Mouse (Mus musculus): ENCODE measurements around the gene Schip1.

The Schip1 gene

DNA sequence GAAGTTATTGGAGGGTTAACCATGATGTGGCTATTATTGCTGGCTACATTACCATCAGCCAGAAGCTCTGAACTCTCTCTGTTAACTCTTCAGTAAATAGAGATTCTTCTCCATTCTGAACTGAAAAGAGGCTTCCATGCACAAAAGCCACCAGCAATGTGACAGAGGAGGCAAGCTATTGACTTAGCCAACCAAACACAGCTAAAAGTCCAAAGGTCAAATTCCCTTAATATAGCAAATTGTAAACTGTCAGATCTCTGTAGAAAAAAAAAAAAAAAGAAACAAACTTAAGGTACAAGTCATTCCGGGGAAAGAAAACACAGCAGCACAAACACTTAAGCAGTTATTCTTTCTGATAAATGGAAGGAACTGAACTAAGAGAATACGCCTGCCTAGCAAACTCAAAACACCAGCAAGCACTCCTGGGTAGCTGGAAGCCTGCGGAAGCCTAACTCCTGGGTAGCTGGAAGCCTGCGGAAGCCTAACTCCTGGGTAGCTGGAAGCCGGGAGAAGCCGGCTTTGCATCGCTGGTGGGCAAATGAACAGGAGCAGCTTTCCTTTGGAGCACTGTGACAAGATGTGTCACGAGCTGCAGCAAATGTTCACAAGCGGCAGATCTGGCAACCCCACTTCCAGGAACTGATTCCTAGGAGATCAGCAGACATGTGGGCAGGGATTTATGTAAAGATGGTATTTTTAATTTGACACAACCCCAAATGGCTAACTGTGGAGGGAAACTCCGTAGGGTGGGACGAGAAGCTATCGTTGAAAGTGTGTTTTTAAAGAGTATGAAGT, 528.7 kb downstream of the Schip1 start:
- DNase-seq = no peak

DNA sequence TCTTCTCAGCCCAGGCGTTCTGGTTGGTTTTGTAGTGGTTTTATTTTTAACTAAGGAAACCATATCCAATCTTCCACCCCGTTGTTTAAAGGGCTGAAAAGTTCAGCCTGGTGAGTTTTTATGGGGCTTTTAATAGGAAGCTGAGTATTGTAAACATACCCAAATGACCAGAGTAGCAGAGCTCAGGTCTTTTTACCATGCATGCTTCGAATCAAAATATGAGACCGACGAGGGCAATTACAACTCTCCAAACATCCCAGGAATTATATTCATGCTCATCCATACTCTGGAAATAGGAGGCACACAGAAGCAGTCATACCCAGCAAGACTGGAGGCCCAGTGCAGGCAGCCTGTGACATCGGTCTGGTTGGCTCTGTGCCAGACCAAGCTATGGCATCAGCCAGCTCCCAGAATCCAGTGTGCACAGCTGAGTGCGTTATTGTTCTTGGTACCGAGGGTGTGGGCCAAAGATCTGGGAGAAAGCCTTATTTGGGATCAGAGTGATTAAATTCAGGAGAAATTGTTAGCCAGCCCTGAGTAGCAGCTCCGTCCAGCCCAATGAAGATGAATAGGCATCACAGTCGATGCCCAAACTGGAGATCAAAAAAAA, 530.8 kb downstream of the Schip1 start:
- no peak for DNase-seq

GRCm38 (mm10) chr3:68596938-68597337, 532.3 kb downstream of the Schip1 start:
- DNase-seq = no peak

GRCm38 (mm10) chr3:68602891-68603290, 538.3 kb downstream of the Schip1 start:
- DNase-seq = no peak

- DNase-seq = no peak
Measured at GRCm38 (mm10) chr3:68604467-68604866, 539.9 kb downstream of the Schip1 start.

DNA sequence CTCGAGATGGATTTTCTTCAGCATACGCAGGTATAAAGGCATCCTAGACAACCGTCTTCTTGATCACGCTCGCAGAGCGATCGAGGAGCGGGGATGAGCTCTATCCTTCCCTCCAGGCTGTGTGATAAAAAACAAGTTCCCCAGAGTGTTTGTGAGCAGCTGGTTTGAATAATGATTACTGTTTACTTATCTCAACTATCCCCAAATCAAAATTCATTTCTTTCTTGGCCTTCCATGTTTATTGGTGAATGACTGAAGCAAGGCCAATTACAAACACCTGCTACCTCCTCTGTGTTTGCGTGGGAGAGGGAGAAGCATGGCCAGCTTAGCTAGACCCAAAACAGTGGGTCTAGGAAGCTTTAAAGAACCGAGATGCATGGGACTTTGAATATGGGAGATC, 540.4 kb downstream of the Schip1 start:
- DNase-seq = no peak

- DNase-seq = no peak
Measured at GRCm38 (mm10) chr3:68605942-68606603, 541.5 kb downstream of the Schip1 start.

GRCm38 (mm10) chr3:68606730-68607129, 542.1 kb downstream of the Schip1 start:
- no peak for DNase-seq

DNA sequence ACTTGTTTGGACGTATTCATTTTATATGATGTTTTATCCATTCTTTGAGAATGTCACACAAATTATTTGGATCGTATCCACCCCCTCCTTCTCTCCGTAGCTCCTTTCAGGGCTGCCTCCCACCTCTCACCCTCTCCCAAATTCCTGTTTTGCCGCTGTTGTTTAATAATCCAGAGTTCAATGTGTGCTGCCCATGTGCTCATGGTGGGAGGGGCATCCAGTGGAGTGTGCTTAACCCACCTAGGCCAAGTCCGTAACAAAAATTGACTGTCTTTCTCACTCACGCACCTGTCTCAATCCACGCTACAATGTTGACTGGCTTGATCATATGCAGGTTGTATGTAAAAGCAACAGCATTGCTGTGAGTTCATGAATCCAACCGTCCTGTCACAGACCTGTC, 542.7 kb downstream of the Schip1 start:
- no peak for DNase-seq

DNA sequence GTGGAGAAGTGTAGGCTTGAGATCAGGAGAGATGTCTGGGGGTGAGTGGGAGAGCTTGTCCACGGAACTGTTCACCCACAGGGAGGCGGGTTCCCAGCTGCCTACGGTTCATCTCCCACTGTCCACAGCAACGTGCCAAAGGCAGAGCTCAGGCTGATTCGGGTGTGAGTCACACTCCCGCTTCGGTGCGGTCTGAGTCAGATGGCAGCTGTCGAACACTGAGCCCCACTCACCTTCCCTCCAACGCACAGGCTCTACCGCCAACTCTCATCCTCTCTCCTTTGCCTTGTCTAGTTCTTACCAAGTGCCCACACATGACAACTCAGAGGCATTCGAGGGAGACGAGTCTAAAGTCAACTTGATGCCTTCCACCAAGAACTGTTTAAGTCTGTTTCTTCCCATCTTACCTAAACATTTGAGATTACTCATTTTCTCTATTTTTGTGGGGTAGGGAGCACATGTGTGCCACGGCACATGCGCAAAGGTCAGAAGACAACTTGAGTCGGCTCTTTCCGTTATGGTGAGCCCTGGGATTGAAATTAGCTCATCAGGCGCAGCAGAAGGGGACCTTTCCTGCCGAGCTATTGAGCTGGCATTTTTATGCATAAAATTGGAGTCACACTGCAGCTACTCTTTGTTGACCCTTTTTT, 544.4 kb downstream of the Schip1 start:
- peak; percentile 59 for DNase-seq

DNA sequence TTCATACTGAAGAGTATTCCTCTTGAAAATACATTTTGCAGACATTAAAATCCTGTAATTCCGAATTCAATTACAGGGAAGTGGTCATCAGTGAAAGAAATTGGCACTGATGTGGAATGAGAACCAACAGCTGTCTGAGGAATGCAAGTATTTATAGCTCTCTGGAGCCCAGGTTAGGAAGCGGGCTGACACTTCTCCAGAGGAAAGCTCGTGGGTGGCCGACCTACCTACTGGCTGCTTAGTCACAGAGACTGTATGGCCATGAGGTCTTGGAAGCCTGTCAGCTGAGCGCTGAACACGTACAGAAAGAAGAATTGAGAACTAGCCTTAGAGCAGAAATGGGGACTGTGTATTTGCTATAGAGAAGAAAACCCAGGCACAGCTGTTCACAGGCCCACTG, 545.4 kb downstream of the Schip1 start:
- no peak for DNase-seq

DNA sequence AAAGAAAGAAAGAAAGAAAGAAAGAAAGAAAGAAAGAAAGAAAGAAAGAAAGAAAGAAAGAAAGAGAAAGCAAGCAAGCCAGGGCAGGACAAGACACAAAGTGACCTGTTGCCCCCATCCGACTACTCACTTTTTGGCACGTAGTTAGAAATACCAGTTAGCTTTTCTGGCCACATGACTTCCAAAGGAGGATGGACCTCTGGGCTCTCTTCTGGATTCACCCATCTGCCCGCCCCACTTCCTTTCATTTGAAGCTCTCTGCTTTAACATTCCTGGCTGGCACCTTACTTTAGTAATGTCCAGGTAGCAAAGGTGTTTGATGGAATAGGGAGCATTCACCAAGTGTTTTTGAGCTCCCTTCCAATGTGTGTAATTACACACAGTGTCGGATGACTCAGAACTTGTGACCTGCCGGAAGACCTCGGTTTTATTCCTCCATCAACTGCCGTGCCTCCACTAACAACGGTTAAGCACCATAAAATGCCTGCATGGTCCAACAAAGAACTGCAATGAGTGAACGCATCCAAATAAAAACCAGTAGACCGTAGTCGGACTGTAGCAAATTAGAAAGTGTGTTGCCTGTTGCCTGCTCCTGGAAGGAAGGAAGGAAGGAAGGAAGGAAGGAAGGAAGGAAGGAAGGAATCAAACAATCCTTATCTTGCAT, 546.1 kb downstream of the Schip1 start:
- no peak for DNase-seq

- DNase-seq = no peak
Measured at GRCm38 (mm10) chr3:68615042-68615810, 550.6 kb downstream of the Schip1 start.

- no peak for DNase-seq
Measured at GRCm38 (mm10) chr3:68616363-68616762, 551.8 kb downstream of the Schip1 start.

DNA sequence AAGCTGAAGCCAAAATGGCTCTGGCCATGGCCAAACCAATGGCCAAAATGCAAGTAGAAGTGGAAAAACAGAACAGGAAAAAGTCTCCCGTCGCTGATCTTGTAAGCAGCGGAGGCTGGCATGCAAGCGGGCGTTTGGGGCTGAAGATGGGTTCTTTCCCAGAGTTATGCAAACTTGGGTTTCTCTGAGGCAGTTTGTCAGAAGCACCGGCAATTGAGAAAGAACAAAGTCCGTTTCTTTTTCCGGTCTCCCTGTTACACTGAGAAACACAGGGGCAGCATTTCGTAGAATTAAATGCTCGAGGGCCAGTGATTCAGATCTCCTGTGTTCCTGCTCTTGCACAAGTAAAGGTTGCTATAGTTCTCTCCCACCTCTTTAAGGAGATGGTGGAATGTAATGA, 553.1 kb downstream of the Schip1 start:
- no peak for DNase-seq

GRCm38 (mm10) chr3:68619097-68619496, 554.5 kb downstream of the Schip1 start:
- DNase-seq = no peak

GRCm38 (mm10) chr3:68621971-68622370, 557.4 kb downstream of the Schip1 start:
- DNase-seq = no peak

- DNase-seq = no peak
Measured at GRCm38 (mm10) chr3:68623036-68623435, 558.4 kb downstream of the Schip1 start.

GRCm38 (mm10) chr3:68624471-68624870, 559.9 kb downstream of the Schip1 start:
- no peak for DNase-seq

DNA sequence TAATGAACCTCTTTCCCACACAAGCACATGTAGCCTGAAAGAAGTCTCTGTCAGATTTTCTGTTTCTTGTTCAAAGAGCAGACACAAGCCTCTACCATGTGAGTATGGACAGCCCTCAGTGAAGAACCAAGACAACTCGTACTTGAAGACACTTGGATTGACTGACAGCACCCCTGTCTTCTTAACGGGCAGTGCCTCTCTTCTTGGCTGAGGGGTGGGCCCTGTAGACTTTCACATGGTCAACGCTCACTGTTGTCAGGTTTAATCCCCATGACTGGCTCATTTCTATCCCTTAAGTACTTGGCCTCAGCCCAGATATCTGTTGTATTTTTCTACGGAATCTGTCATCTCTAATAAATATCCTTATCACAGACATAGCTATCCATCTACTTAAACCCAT, 565.7 kb downstream of the Schip1 start:
- no peak for DNase-seq

DNA sequence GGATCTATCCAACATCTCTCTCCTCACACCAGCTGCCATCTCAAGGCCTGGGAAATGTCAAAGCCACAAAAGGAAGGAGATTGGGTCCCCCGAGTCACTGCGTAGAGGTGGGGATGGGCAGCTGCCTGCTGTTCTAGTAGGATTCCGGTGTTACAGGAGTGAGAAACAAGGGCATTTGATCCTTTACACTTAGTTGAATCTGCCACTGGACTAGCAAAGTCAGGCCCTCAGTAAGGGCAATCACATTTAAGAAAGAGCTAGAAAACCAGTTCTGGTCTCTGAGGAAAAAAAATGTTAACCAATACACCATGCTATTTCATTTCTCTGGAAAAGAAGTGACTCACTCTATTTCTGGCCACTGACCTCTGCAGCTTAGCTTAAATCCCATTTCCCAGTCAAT, 566.2 kb downstream of the Schip1 start:
- DNase-seq = no peak

DNA sequence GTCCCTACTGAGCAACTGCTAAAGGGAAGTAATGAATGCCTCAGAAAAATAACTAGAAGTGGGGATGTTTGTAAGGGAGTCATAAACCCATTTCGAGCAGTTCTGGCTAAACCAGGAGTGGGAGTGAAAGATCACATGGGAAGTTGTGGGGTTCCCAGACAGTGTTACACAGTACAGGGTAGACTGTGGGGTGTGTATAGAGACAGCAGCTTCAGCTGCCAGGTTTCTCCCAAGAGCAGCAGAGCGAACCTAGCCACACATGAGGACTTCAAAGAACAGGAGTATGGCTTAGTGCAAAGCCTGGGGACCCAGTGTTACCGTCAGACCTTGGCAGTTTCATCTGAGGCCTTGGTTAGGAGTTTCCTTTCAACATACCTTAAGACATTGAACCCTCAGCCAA, 568.1 kb downstream of the Schip1 start:
- no peak for DNase-seq
